Mouse (Mus musculus): ENCODE measurements at regions not wholly inside any gene's neighbourhood (a gene's known extent, or its start where the extent isn't known, plus 50 kb on each side); places are given as distances from the start of the nearest gene placed in this dataset.

DNA sequence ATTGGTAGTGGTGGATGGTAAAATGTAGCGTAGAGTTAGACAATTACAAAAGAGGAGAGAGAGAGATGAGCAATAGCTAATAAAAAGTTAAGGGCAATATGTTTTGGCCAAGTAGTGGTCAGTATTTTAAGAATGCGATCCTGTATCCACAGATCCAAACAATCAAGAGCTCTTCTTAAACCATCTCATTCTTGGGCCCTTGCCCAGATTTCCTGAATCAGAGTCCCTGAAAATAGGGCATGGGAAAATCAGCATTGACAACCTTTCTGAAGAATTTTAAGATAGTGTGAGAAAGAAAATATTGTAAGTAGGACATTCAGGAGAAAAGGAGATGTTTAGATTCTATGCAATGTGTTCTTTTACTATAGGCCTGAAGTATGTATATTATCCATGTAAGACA, 81.4 kb upstream of the Dmac1 start:
- DNase-seq, result peak; percentile 71
- Histone ChIP-seq H3K4me1 (ENCODE audit: insufficient read depth) (no peaks in the 10 kb centered on the region), H3K27ac (ENCODE audit: low read depth) (no peak overlapping the region), H3K27me3 (ENCODE audit: insufficient read depth, low read length) (no peaks in the 10 kb centered on the region), H3K4me3 (ENCODE audit: low read depth, low read length) (no peak overlapping the region), H3K9ac (no peak overlapping the region), H3K4me2 (no peak overlapping the region), H3K36me3 (ENCODE audit: insufficient read depth) (no peaks in the 10 kb centered on the region), H3K9me3 (ENCODE audit: low read depth, low read length) (no peaks in the 10 kb centered on the region)
- TF ChIP-seq CTCF (IDR thresholded peaks at IDR 0.05; ENCODE audit: low read depth), result no peak
- ATAC-seq (ENCODE audit: insufficient read depth), result no peak
- WGBS, result 48% methylated on average over 2 of the region's 2 CpGs

DNA sequence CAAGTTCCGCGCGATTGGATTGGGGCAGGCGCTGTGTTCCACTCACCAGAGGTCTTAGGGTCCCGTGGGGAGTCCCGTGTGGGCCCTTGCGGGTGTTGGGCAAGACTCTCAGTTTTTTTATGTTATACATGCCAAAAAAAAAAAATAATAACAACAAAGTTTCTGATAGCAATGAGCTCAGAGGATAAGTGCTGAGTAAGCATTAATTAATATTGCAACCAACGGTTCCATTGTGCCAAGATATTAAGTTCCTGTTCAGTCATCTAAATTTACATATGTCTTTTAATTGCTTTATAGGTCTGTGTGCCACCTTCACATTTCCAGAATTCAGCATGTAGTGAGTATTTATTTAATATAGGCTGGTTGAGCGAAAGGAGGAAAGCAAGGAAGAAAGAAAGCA, 77.5 kb upstream of the Dmac1 start:
- 93% methylated on average over 5 of the region's 9 CpGs for WGBS
- H3K27ac ChIP-seq (ENCODE audit: low read depth), result no peak overlapping the region
- ATAC-seq (ENCODE audit: insufficient read depth), result no peak

DNA sequence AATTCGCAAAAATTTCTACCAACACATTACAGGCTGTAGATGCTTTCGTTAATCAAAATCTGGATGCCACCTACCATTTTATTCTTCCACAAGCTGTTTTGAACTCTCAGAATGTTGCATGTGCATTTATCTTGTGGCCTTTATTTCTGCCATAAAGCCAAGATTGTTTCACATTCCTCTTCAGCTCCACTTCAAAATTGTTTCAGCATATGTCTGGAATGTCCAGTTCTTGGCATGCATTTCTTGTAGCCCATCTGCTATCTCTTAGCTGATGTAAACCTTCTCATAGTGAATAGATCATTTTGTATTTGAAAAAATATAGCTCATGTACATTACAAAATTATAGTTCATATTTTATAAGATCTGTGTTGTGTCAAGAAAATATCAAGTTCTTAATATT, 56.4 kb upstream of the Dmac1 start:
- peak; percentile 60 for DNase-seq
- Histone ChIP-seq H3K4me2 (no peak overlapping the region), H3K9me3 (ENCODE audit: low read depth, low read length) (no peaks in the 10 kb centered on the region), H3K27ac (ENCODE audit: low read depth) (no peak overlapping the region), H3K36me3 (ENCODE audit: insufficient read depth) (no peaks in the 10 kb centered on the region), H3K4me3 (ENCODE audit: low read depth, low read length) (no peak overlapping the region), H3K4me1 (ENCODE audit: insufficient read depth) (no peaks in the 10 kb centered on the region), H3K27me3 (ENCODE audit: insufficient read depth, low read length) (no peaks in the 10 kb centered on the region), H3K9ac (no peak overlapping the region)
- TF ChIP-seq CTCF (IDR thresholded peaks at IDR 0.05; ENCODE audit: low read depth), result no peak
- ATAC-seq (ENCODE audit: insufficient read depth), result 0 out of 2 replicates have a peak, but pooled peaks have one; percentile 44
- WGBS, result 77% methylated on average over 2 of the region's 2 CpGs

More for the DNA sequence above, 77.5 kb upstream of the Dmac1 start:
- Histone ChIP-seq H3K4me2 (no peak overlapping the region), H3K4me3 (ENCODE audit: low read depth, low read length) (no peak overlapping the region), H3K27me3 (ENCODE audit: insufficient read depth, low read length) (no peaks in the 10 kb centered on the region), H3K4me1 (ENCODE audit: insufficient read depth) (no peaks in the 10 kb centered on the region), H3K9me3 (ENCODE audit: low read depth, low read length) (no peaks in the 10 kb centered on the region), H3K9ac (no peak overlapping the region), H3K36me3 (ENCODE audit: insufficient read depth) (no peaks in the 10 kb centered on the region)
- no peak for DNase-seq
- no peak for TF ChIP-seq CTCF (IDR thresholded peaks at IDR 0.05; ENCODE audit: low read depth)

DNA sequence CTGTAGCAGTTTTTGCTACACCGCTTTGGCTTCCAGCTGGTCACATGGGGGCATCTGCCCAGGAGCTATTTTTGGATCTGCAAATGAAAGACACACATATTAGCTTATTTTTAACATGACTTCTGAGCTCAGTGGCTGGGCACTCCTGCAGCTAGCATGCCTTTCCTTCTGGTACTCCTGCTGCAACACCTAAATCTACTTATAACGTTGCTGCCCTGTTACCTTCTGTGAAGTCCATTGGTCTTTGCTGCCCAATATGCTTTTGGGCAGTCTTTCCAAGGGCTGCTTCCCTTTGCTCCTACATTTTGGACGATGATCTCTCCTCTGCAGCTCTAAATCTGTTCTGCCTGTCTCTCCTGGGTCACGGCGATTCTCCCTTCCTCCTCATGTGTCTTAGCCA, 54.7 kb upstream of the Dmac1 start:
- no peak overlapping the region for H3K9ac ChIP-seq
- H3K27ac ChIP-seq (ENCODE audit: low read depth), result no peak overlapping the region
- H3K4me3 ChIP-seq (ENCODE audit: low read depth, low read length), result no peak overlapping the region
- DNase-seq (no peak), ATAC-seq (ENCODE audit: insufficient read depth) (no peak)
- 83% methylated on average over 5 of the region's 5 CpGs for WGBS
- no peak for TF ChIP-seq CTCF (IDR thresholded peaks at IDR 0.05; ENCODE audit: low read depth)
- no peak overlapping the region for H3K4me2 ChIP-seq
- no peaks in the 10 kb centered on the region for H3K27me3 ChIP-seq (ENCODE audit: insufficient read depth, low read length)
- H3K4me1 ChIP-seq (ENCODE audit: insufficient read depth), result no peaks in the 10 kb centered on the region; the same call in 1 of the 2 replicates
- no peaks in the 10 kb centered on the region for H3K9me3 ChIP-seq (ENCODE audit: low read depth, low read length)
- no peaks in the 10 kb centered on the region for H3K36me3 ChIP-seq (ENCODE audit: insufficient read depth)

DNA sequence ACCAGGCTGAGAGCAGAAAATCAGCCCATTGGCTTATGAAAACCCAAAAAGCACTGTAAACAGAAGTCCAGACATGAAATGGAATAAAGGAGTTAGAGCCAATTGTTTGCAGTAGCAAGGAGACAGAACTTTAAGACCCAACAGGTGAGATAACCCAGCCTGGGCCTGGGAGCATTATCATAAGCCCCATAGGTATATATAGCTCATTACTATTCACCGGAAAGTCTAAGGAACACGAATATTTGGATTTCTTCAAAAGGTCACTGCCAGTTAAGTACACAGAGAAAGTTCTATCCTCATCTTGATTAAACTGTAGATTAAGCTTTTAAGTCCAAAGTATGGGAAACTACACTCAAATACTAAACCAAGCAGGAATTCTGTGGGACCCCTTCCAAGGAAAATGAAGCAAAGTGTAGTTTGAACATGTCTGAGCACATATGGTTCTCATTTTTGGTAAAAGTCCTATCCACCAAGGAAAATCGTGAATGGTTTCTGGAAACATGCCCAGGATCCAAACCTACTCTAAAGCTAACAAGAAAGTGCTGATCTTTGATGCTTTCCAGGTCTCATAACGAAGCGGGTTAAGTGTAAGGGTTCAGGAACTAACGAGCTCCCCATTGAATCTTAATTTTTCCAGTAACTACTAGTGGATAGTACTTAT, 51.5 kb upstream of the Dmac1 start:
- Histone ChIP-seq H3K9ac (no peak overlapping the region), H3K4me2 (no peak overlapping the region), H3K9me3 (ENCODE audit: low read depth, low read length) (no peaks in the 10 kb centered on the region), H3K4me3 (ENCODE audit: low read depth, low read length) (no peak overlapping the region), H3K27me3 (ENCODE audit: insufficient read depth, low read length) (no peaks in the 10 kb centered on the region), H3K36me3 (ENCODE audit: insufficient read depth) (no peaks in the 10 kb centered on the region), H3K4me1 (ENCODE audit: insufficient read depth) (no peaks in the 10 kb centered on the region; the same call in 1 of the 2 replicates), H3K27ac (ENCODE audit: low read depth) (peak overlapping the region; percentile 59)
- 49% methylated on average over 6 of the region's 6 CpGs for WGBS
- TF ChIP-seq CTCF (IDR thresholded peaks at IDR 0.05; ENCODE audit: low read depth), result no peak
- ATAC-seq (ENCODE audit: insufficient read depth), result peak; percentile 62; the same call in 1 of the 2 replicates
- peak; percentile 90 for DNase-seq

Measured in lung, embryonic 14.5 days (tissue).